Mouse (Mus musculus): Measurements from ENCODE around the gene Hoxb6. TPM values are rescaled to one million over a fixed set of nuclear protein-coding genes. Genes with fewer than 3 reads are reported as not detected.

Hoxb6 gene
- polyA plus RNA-seq (2015; fragmentation: Nextera tagmentation; extraction: Ambion mirVana), result 47.1 and 49.1 TPM in 2 replicates

DNA sequence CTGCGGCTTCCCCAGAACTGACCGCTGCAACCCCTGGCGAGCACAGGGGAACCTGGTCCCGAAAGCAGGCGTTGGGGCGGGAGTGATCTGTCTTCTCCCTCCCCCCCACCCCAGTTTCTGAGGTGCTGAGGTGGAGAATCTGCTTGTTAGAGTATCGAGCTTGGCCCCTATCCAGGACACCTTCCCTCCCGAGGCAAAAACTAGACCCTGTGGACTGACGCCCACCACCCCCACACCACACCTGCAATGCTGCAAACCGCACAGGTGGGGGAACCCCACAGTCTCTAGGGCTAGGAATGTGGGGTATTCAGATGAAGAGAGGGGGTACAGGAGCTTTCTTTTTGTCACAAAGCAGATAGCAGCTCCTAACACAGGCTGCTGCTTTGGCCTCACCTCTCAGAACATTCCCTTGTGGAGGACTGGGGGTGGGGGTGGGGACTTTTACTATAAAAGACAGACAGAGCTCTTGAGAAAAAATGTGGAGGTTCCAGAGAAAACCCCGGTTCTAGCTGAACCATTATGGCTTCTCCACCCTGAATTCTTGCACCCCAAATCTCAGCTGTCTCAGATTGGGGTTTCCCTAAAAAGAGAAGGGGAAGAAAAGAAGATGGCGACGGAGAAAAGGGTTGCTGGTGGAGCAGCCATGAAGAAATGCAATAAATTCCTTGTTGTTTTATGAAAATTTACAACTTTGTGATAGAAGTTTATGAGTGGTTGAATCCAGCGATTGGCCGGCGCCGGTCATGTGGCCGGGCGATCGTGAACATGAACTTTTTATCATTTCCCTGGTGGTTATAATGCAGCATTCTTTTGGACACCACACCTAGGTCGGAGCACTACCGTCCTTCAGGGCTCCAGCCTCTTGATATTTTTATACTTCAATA is at the start of gene Hoxb6:
Hoxb6 (plus strand) TSS at position 796 of the 884 bp plus-strand sequence.
- peak within 1 kb of the TSS; percentile 80 for H3K4me3 ChIP-seq (replicated peaks)
- H3K4me2 ChIP-seq, result peak within 1 kb of the TSS; percentile 90
- peak within 1 kb of the TSS; percentile 100 for H3K27ac ChIP-seq

DNA sequence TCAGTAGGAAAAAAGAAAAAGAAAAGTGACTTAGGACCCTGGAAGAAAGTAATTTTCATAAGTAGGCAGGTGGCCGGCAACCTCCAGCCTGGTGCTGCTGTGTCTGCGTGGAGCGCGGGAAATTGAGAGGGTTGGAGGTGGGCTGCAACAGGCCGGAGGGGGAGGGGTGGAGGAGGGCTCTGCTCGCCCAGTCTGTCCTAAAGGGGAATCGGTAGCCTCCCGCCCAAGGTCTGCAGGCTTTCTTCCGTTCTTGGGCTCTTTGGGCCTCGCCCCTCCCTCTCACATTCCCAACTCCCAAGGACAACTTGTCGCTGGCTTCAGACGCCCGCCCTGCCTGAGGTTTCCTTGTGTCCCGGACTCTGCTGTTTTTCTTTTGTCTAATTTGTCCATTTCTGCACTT is 41.4 kb upstream of the Hoxb6 start:
- no peaks in the 10 kb centered on the region for H3K36me3 ChIP-seq
- peak overlapping the region; percentile 80 for H3K4me3 ChIP-seq (replicated peaks)
- no peaks in the 10 kb centered on the region for H3K9me3 ChIP-seq (replicated peaks)
- peak overlapping the region; percentile 88 for H3K9ac ChIP-seq
- peak overlapping the region; percentile 95 for H3K27ac ChIP-seq
- peaks cover 46% of the 10 kb centered on the region for H3K4me1 ChIP-seq
- peak overlapping the region; percentile 67 for H3K4me2 ChIP-seq
- peak; percentile 87 for ATAC-seq (replicated peaks; ENCODE audit: low FRiP score)
- H3K27me3 ChIP-seq, result 0 out of 2 replicates have a peak, but pooled peaks cover 2% of the 10 kb centered on the region
- 0% methylated on average over 14 of the region's 14 CpGs for WGBS

More for the DNA sequence above, at the start of gene Hoxb6:
- H3K4me1 ChIP-seq, result peaks cover 58% of the 10 kb centered on the region
- WGBS, result 3% methylated on average over 22 of the region's 22 CpGs
- no peaks in the 10 kb centered on the region for H3K9me3 ChIP-seq (replicated peaks)
- no peaks in the 10 kb centered on the region for H3K36me3 ChIP-seq
- peak within 1 kb of the TSS; percentile 96 for H3K9ac ChIP-seq
- ATAC-seq (replicated peaks; ENCODE audit: low FRiP score), result peak; percentile 71
- no peaks in the 10 kb centered on the region for H3K27me3 ChIP-seq

DNA sequence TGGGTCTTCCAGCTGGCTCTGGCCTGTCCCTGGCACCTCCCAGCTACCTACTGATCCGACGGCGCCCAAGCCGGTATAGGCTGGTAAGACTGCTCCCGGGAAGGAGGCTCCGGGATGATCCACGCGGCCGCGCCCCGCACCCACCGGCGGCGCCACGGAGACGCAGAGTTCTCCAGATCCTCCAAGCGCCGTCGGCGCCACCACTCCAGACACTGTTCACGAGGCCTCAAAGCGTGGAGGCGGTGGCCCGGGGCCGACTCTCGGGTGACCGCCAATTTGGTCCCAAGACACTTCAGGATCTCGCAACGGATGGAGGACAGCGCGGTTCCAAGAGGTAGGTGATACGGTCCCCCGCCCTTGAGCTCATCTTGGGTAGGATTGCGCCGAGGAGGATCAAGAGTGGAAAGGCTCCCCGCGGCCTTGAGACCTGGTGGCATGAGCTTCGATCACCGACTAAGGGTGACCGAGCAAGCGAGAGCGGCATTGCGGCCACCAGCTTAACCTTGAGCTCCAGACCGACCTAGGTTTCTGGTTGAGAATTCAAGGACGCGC is 40.7 kb upstream of the Hoxb6 start:
- Histone ChIP-seq H3K27me3 (0 out of 2 replicates have a peak, but pooled peaks cover 3% of the 10 kb centered on the region), H3K36me3 (no peaks in the 10 kb centered on the region), H3K9me3 (replicated peaks) (no peaks in the 10 kb centered on the region), H3K4me1 (peaks cover 52% of the 10 kb centered on the region), H3K27ac (peak overlapping the region; percentile 95), H3K9ac (peak overlapping the region; percentile 88), H3K4me3 (replicated peaks) (peak overlapping the region; percentile 80), H3K4me2 (peak overlapping the region; percentile 67)
- peak; percentile 57 for ATAC-seq (replicated peaks; ENCODE audit: low FRiP score)
- 1% methylated on average over 46 of the region's 46 CpGs for WGBS

DNA sequence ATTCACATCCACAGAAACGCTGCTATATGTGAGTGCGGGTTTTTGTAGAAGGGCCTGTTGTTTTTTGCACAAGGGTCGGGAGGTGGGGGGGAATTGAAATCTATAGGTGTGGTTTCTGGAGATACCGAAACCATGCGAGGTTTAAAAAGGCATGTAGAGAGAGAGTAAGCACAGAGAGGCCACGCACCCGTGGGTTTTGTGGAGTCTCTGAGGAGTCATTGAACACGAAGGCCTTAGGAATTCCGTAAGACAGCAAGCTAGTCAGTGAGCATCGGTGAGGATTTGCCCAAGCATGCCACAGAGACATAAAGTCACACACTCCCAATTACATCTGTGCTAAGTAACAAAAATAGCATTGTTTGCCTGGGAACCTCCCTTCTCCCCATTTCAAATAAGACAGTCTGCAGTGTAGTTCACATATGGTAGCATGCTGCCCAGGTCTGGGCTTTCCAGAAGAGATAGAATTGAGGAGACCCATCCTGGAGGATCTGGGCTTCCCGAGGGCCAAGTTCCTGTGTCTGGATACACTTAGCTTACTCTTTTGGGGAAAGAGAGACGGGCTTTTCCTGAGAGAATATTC is 39.6 kb upstream of the Hoxb6 start:
- peak overlapping the region; percentile 95 for H3K27ac ChIP-seq
- no peaks in the 10 kb centered on the region for H3K36me3 ChIP-seq
- H3K9ac ChIP-seq, result peak overlapping the region; percentile 88
- no peak for ATAC-seq (replicated peaks; ENCODE audit: low FRiP score)
- H3K27me3 ChIP-seq, result 0 out of 2 replicates have a peak, but pooled peaks cover 3% of the 10 kb centered on the region
- H3K4me3 ChIP-seq (replicated peaks), result peak overlapping the region; percentile 80
- peaks cover 62% of the 10 kb centered on the region for H3K4me1 ChIP-seq
- no peaks in the 10 kb centered on the region for H3K9me3 ChIP-seq (replicated peaks)
- WGBS, result 5% methylated on average over 12 of the region's 12 CpGs
- peak overlapping the region; percentile 67 for H3K4me2 ChIP-seq

DNA sequence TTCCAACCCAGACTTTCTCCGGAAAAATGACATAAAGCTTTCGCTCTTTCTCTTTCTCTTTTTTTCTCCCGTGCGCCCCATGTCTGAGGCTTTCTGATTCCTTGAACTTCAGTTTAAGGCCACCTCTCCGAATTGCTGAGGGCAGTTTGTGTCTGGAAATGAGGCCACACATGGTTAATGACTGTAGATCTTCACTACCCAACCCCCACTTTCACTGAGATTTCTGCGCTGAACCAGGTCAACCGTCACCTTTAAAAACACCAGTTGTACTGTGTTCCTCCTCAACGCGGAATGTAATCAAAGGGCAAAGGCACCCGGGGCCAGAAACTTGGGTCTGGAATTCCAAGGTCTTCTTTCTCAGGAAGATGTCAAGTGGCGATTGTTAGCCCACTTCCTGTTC is 38.1 kb upstream of the Hoxb6 start:
- H3K9ac ChIP-seq, result peak overlapping the region; percentile 88
- 2% methylated on average over 11 of the region's 11 CpGs for WGBS
- H3K4me3 ChIP-seq (replicated peaks), result peak overlapping the region; percentile 80
- peak overlapping the region; percentile 67 for H3K4me2 ChIP-seq
- H3K27ac ChIP-seq, result peak overlapping the region; percentile 95
- ATAC-seq (replicated peaks; ENCODE audit: low FRiP score), result no peak
- 0 out of 2 replicates have a peak, but pooled peaks cover 3% of the 10 kb centered on the region for H3K27me3 ChIP-seq
- H3K9me3 ChIP-seq (replicated peaks), result no peaks in the 10 kb centered on the region
- H3K4me1 ChIP-seq, result peaks cover 78% of the 10 kb centered on the region
- H3K36me3 ChIP-seq, result no peaks in the 10 kb centered on the region

DNA sequence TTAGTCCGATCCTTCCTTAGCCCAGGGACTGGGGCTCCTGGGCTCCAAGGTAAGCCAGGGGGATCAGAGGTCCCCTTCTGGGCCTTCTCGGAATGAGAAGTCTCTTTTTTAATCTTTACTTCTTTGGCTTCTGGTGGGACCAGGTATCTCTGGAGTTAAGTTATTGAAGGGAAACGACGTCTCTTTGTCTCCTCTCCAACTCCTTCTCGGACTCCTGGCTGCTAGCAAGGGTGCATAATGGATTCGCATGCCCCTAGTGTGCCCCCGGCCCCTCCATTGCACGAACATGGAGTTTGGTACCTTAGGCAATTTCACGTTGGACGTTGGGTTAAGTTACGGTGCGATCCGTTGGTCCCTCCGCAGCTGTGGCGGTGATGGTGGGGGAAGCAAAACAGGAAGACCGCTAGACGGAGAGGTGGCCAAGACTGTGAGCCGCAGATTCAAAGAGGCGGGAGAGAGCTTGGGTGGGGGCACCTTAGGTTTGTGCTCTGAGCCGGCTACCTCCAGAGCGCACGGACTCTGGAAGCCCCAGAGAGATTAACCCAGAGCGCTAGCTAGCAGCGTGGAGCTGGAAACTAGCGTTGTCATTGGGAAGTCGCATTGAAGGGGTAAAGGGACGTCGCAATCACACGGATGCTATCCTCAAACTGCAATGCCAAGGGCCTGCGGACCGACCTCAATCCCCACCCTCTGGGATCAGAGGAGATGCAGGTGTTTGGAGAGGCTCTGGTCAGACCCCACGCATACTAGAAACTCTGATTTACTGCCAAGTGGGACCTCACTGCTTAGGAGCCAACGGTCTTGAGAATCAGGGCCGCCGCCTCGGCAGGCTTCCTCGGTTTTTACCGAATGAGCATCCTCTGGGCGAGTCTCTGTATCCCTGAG is 36.9 kb upstream of the Hoxb6 start:
- H3K4me2 ChIP-seq, result peak overlapping the region; percentile 67
- 0 out of 2 replicates have a peak, but pooled peaks cover 3% of the 10 kb centered on the region for H3K27me3 ChIP-seq
- no peaks in the 10 kb centered on the region for H3K9me3 ChIP-seq (replicated peaks)
- peak overlapping the region; percentile 39 for H3K9ac ChIP-seq
- H3K4me1 ChIP-seq, result peaks cover 86% of the 10 kb centered on the region
- ATAC-seq (replicated peaks; ENCODE audit: low FRiP score), result no peak
- H3K36me3 ChIP-seq, result no peaks in the 10 kb centered on the region
- WGBS, result 6% methylated on average over 39 of the region's 39 CpGs
- peak overlapping the region; percentile 80 for H3K4me3 ChIP-seq (replicated peaks)
- peak overlapping the region; percentile 95 for H3K27ac ChIP-seq

DNA sequence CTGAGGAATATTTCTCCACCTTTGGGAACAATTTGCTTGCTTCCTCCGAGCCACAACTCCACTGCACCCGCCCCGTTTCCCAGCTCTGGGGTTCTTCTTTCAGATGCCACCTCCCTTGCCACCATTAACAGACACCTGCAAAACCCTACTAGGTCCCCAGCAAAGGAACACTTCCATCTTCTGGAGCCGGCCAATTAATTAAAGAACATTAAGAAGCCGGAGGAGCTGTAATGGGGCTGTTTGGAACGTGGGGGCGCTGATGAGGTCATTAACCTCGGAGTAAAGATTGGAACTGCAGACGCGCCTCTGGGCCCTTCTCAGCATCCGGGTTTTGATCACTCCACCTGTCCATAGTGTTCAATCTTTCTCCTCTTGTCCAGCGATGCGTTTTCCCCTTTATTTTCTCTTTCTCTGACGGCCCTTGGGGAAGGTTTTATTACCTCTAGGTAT is 36.3 kb upstream of the Hoxb6 start:
- Histone ChIP-seq H3K4me3 (replicated peaks) (peak overlapping the region; percentile 80), H3K4me2 (peak overlapping the region; percentile 67), H3K27ac (peak overlapping the region; percentile 95), H3K9me3 (replicated peaks) (no peaks in the 10 kb centered on the region), H3K4me1 (peaks cover 86% of the 10 kb centered on the region), H3K9ac (0 out of 2 replicates have a peak overlapping the region, but pooled peaks have one; percentile 12), H3K36me3 (no peaks in the 10 kb centered on the region), H3K27me3 (0 out of 2 replicates have a peak, but pooled peaks cover 3% of the 10 kb centered on the region)
- 22% methylated on average over 14 of the region's 14 CpGs for WGBS
- ATAC-seq (replicated peaks; ENCODE audit: low FRiP score), result no peak

DNA sequence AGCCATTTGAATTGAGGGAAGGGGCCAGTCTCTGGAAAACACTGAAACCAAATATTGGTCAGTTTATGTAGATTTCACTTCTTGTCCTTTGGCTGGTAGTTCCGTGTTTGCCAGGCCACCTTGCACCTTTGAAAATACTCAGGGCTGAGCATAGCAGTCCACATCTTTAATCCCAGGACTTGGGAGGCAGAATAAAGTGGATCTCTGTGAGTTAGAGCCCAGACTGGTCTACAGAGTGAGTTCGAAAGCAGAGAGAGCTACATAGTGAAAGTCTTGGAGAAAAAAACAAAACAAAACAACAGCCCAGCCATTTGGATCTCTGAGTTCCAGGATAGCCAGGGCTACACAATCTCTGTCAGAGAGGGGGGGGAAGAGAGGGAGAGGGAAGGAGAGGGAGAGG is 35.1 kb upstream of the Hoxb6 start:
- 0 out of 2 replicates have a peak, but pooled peaks cover 3% of the 10 kb centered on the region for H3K27me3 ChIP-seq
- H3K27ac ChIP-seq, result peak overlapping the region; percentile 95
- peaks cover 96% of the 10 kb centered on the region for H3K4me1 ChIP-seq
- no peaks in the 10 kb centered on the region for H3K9me3 ChIP-seq (replicated peaks)
- no peak for ATAC-seq (replicated peaks; ENCODE audit: low FRiP score)
- WGBS, result 27% methylated on average over 2 of the region's 2 CpGs
- peak overlapping the region; percentile 67 for H3K4me2 ChIP-seq
- peaks cover 5% of the 10 kb centered on the region; the same call in 1 of the 2 replicates for H3K36me3 ChIP-seq
- H3K9ac ChIP-seq, result no peak overlapping the region
- H3K4me3 ChIP-seq (replicated peaks), result no peak overlapping the region

DNA sequence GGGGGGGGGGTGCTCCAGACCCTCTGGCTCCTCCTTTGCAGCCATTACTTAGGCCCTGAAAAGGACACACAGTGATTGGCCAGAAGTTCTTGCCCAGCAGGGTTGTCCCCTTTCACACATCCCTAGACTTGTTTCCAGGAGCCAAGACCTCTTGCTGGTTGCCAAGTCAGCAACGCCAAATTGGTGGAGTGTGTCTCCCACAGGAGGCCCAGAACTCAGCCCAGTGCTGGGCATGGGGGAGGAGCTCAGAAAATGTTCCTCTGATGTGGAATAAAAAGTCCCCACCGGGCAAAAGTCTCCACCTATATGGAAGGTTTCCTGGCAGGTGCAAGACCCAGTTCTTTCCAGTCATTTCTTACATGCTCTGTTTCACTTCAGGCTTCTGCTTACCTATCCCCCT is 33.2 kb upstream of the Hoxb6 start:
- H3K36me3 ChIP-seq, result peaks cover 17% of the 10 kb centered on the region
- 0 out of 2 replicates have a peak, but pooled peaks cover 8% of the 10 kb centered on the region for H3K27me3 ChIP-seq
- peaks cover 99% of the 10 kb centered on the region for H3K4me1 ChIP-seq
- peak overlapping the region; percentile 78 for H3K27ac ChIP-seq
- 6% methylated on average over 2 of the region's 2 CpGs for WGBS
- peak overlapping the region; percentile 67 for H3K4me2 ChIP-seq
- 0 out of 2 replicates have a peak, but pooled peaks have one; percentile 33 for ATAC-seq (replicated peaks; ENCODE audit: low FRiP score)
- H3K9me3 ChIP-seq (replicated peaks), result no peaks in the 10 kb centered on the region
- no peak overlapping the region for H3K9ac ChIP-seq
- no peak overlapping the region for H3K4me3 ChIP-seq (replicated peaks)

DNA sequence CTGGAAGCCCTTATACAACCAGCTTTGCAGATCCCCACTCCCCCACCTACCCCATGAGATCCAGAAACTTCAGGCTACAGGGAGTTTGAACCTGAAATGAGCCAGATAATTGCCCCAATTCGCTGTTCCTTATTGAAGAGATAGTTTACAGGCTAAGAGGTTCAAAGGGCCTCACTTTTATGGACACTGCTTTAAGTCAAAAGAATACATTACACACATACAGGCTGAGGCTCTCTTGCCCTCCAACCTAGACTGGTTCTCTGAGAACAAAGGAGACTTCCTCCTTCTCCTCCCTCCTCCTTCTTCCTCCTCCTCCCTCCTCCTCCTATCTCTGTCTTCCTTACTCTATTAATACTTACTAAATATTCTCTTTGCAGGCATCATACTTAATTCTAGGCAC is 32.8 kb upstream of the Hoxb6 start:
- no peak for ATAC-seq (replicated peaks; ENCODE audit: low FRiP score)
- H3K27ac ChIP-seq, result peak overlapping the region; percentile 78

More for the DNA sequence above, 32.8 kb upstream of the Hoxb6 start:
- Histone ChIP-seq H3K4me3 (replicated peaks) (no peak overlapping the region), H3K9me3 (replicated peaks) (no peaks in the 10 kb centered on the region), H3K9ac (no peak overlapping the region), H3K4me1 (peaks cover 99% of the 10 kb centered on the region), H3K4me2 (no peak overlapping the region), H3K27me3 (peaks cover 10% of the 10 kb centered on the region; the same call in 1 of the 2 replicates), H3K36me3 (peaks cover 21% of the 10 kb centered on the region)
- WGBS, result 8% methylated on average over 1 of the region's 1 CpGs

Data from kidney, embryonic 15.5 days (tissue).